Mouse (Mus musculus) urinary bladder, postnatal 36 days (tissue): ENCODE results near the gene Fsd1.

ENCODE experiments used
- DNase-seq, 2 experiments: peaks; one replicate each; pipeline ENCODE4 v3.0.0; 2022; ENCODE audit warnings: low spot score in 2 of 2, mixed read lengths in 1 of 2

Gene Fsd1

DNA sequence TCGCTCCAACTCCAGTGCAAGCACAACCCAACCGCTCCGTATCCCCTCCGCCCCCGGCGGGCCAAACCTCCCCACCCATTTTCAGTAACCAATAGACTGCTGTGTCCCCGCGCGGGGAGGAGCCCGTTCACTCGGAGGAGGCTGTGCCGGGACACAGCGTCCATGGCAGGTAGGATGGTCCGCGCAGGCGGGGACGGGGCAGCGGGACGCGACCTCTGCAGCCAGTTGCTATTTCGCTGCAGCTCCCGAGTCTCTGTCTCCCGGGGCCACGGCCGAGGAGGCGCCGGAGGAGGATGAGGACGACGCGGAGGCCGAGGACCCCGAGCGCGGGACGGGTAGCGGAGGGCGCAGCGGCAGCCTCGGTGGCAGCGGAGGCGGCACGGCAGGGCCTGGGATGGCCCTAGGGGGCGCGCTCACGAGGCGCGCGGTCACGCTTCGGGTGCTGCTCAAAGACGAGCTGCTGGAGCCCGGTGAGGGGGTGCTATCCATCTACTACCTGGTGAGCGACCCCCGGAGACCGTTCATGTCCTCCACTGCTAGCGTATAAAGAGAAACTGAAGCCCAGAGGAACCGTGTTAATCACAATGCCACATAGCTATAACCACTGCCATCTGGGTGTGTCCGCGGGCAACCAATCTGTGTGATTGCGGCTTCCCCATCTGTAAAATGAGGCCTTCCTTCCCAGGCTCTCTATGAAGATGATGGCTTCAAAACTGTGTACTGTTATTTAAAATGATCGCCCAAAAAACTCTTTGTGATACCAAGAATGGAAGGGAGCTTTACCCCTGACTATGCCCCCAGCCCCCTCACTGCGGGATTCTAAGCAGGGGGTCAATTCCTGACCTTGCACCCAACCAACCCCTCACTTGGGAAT is 23.0 kb downstream of the Fsd1 start:
- peak; percentile 89 to 93 for DNase-seq

DNA sequence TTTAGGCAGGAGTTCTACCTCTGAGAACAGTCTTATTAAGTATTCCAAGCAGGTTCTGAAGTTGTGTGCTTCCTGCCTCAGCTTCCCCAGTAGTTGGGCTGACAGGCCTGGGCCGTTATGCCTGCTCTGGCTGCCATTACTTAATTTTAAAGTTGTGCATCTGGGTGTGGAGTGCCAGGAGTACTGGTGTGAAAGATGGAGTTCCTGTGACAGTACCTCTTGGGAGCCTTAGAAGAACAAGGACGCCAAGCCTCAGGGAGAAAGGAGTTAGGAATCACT is 23.6 kb downstream of the Fsd1 start:
- DNase-seq: no peak

DNA sequence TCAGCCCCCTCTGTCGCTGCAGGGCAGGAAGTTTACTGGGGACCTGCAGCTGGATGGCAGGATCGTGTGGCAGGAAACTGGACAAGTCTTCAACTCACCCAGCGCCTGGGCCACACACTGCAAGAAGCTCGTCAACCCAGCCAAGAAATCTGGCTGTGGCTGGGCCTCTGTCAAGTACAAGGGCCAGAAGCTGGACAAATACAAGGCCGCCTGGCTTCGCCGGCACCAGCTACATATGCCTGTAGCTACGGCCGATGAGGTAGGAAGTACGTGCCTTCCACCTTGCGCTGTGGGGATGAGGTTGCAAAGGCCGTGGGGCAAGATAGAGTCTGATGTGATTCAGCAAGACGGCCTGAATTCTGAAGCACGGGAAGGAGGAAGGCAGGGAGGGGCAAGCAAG is 23.9 kb downstream of the Fsd1 start:
- no peak for DNase-seq

DNA sequence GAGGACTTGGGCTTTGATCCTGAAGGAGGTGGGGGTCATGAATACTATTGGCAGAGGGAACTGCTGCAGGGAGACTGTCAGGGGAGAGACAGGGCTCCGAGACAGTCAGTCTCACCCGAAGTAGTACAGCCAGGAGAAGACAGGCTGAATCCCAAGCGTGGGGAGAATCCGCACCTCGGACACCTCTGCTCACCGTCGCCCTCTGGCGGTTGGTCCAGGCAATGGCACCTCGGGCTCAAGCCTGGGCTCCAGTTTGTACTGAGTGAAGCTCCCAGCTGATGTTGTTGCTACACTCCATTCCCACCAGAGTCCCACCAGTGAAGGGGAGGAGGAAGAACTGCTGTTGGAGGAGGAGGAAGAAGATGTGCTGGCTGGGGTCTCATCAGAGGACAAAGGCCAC is 24.4 kb downstream of the Fsd1 start:
- DNase-seq: peak; percentile 66 to 76

DNA sequence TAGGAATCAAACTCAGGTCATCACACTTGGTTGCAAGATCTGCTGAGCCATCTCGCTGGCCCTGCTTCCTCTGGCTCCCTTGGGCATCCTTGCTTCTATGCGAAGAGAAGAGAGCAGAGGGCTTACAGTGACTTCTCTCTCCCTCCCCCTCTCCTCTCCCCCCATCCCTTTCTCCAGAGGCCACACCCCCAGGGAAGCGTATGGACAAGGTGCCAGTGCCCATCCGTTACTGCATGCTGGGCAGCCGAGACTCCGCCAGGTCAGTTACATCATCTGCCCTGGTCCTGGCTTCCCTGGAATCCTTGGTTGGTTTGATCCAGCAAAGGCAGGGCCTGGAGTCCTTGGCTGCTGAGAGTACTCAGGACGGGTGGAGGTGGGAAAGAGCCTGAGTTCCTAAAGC is 25.1 kb downstream of the Fsd1 start:
- no peak for DNase-seq

DNA sequence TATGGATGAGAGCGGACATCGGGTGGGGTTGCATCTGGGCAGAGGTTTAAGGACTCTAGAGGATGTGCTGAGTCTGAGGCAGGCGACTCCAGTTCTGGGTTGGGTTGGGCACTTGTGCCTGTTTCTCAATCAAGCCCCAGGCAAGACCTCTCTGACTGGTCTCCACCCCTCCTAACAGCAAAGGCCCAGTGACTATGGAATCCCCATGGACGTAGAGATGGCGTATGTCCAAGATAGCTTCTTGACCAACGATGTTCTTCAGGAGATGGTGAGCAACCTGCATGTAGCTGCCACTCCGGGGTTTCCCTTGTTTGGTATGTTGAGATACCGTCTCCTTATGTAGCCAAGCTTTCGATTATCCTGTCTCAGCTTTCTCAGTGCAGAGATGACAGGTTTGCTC is 29.0 kb downstream of the Fsd1 start:
- DNase-seq: no peak

DNA sequence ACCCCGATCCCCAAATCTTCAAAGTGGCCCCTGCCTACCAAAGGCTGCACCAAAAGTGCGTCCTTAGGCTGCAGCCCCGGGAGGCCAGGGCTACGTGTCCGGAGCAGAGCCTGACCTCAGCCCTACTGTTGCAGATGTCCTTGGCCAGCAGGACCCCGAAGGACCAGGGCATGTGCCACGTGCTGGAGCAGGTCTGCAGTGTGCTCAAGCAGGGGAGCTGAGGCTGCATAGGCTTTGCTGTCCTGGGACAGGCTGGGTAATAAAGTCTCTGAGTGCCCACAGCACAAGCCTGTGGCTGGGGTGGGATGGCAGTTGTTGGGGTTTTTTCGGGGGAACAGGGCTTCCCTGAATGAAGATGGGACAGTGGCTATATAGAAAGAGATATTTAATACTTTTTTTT is 30.1 kb downstream of the Fsd1 start:
- DNase-seq: no peak

DNA sequence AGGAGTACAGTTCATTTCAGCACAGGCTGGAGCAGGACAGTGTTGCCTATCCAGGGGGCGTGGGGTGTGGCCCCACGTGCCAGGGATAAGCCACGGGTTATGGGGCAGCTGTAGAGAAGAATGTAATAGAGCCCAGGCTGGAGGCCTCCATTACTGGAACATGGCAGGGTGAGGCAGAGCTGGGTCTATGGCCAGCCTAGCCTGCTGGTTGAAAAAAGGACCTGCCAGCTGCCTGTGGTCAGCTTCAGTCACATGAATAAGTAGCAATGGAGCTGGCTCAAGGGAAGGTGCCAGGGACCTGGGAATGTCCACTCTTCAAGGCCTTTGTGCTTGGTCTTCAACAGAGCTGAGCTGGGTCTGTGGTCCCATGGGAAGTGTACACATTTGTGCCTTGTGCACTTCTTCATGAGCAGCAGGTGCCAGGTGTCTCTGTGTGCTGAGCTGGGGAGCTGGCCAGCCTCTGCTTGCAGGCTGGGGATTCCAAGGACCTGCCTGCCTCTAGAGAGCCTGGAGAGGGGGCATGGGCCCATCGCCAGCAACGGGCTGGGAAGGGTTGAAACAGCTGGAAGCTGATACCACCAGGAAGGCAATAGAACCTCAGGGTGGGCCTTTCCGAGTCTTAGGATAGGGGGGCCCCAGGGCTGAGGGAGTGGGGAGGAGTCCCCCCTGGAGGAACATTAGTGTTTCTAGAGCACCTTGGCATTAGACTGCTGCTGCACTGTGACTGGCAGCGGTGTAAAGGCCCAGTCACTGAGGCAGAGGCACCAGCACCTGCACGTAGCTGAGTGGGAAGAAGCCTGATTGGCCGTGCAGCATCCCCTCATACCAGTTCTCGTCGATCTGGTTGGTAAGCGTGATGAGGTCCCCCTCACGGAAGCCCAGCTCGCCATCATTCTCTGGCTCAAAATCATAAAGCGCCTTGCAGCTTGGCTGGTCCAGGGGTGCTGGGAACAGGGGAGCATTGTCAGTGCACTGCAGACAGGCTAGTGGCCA is 30.8 kb downstream of the Fsd1 start:
- DNase-seq: no peak

DNA sequence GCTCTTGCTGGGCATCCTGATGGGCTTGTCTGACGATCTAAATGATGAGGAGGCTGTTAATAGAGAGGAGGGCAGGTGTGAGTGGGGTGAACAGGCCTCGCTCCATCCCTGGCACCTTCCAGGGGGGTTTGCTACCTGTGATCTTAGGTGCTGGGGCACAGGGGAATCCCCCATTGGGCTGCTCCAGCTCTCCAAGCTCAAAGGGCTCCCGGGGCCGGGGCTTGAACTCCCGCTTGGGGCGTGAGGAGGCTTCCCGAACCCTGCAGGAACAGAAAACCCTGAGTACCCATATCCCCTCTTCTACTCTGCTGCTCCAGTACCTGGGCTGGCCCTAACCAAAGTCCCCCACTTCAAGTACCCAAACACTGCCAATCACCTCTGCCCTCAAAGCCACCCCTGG is 31.5 kb downstream of the Fsd1 start:
- no peak for DNase-seq

DNA sequence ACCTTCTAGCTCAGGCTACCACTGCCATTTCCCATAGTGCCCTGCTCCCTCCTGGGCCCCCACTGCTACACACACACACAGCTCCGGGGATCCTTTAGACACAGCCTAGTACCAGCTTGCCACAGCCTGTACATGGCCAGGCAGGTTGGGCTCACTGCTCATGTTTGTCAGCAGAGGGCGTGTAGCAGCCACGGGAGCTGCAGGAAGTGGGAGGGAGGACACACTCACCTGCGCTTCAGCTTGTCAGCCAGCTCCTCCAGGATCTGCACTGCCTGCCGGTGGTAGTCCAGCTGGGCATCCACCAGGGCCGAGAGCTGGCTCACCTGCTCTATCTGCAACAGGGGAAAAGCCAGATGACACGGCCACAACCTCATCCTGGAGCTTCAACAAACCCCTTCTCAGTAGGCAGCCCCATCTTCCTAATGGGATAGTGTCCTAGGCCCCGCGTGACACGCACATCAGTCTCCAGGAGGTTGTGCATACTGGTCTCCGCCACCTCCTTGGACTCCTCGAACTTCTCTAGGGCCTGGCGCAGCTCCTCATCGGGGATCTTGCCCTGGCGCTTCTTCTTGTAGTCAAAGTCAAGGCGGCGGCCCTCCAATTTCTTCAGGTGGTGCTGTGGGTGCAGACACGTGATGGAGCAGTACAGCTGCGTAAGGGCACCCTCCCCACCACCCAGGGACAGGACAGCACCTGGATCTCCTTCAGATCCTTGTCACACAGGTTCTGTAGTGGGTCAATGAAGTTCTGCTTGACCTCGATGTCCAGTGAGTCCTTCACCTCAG is 32.2 kb downstream of the Fsd1 start:
- peak; percentile 54 to 57 for DNase-seq

DNA sequence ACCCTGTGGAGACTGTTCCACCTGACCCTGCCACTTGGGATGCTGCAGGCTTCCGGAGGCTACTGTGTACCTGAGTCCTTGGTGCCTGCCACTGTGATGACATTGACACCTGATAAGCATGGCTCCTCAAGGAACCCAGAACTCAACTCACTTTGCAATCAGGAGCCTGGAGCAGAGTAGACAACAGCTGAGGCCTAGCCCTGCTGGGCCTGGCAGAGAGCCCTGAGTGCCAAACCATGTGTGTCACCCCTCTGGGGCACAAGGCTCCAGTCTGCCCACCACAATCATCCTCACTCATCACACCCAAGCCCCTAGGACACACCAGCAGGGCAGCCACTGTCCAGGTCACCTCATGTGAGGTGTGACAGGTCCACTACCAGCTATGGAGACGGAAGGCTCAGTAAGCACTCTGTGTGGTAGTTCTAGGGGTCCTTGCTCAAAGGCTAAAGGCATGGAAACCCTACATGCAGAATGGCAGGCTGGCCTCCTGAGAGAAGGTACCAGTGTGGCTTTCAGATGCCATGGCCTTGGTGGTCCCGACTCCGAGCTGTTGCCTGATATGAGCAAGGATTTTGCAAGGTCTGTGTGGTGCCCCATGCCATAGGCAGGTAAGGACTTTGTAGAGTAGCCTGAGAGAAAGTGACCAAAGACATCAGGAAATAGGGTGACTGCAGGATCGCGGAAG is 34.2 kb downstream of the Fsd1 start:
- DNase-seq: no peak

DNA sequence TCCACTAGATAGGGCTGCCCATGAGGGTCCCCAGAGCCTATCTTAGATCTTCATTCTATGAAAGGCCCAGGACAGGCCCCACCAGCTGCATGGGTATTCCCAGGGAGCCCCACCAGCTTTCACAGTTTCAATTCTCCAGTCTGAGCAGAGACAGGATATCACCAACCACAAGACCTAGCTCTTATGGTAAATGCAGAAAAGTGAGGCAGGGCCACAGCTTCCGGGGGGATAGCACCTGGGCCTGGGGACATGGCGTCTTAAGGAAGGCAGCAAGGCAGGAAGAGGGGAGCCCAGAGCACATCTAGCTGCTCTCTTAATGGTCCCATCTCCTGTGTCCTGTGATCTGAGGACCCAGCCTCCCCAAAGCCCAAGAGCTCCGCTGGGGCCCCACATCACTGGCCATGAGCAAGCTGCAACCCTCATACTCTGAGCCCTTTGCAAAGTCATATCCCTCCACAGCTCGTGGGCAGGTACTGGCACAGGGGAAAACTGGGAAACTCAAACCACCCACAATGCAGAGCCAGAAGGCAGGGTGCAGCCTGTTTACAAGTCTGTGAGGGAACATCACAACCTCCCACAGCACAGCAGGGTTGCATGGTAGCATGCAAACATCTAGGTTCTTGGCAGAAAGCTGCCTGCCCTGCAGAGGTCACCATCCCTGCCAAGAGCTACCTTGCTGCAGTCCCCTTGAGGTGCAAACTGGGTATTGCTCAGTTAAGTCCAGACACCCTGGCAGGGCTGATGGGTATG is 35.0 kb downstream of the Fsd1 start:
- no peak for DNase-seq

DNA sequence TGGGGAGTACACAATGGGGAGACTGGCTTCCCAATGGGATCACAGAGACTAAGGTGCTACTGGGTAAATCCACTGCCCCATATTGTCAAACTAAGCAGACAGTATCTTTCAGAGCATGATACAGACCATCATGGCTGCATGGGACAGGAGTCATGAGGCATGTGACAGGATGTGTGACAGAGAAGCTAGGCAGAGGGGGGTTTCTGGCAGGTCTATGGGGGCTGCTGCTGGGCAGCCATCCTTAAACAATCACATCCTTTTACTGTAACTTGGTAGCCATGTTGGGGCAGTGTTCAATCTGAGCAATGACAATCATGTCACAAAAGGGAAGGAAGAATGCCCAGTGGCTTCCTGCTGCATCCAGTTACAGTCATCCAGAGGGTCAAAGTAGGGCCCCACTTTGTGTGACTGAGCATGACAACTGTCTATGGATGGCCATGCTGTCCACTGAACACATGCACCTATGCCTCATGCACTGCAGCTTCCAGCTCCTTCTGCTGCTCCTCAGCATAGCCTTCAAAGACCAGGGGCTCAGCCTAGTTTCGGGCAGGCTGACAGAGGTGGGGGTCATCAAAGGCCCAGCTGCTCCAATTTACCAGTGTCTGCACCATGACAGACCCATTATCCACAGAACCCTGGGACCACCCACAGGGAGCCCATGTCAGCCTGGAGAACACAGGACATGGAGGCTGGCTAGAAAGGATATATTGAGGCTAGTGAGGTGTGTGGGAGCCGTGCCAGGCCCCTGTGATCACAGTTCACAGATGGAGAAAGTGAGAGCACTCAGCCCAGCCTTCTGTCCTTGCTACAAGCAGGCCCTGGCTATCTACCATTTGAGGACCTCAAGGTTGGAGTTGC is 36.1 kb downstream of the Fsd1 start:
- no peak for DNase-seq

DNA sequence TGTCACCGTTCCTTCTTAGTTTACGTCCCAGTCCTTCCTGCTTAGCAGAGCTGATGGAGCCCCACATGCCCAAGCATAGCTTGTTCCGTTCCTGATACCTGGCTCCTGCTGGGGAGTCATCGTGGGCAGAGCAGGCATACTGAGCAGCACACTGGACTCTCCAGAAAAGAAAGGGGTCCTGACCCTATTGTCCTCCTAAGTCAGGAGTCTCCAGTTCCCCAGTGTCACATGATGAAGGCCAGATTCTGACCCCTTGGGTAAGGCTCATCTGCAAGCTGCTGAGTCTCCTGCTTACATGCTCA is 36.6 kb downstream of the Fsd1 start:
- DNase-seq: no peak

DNA sequence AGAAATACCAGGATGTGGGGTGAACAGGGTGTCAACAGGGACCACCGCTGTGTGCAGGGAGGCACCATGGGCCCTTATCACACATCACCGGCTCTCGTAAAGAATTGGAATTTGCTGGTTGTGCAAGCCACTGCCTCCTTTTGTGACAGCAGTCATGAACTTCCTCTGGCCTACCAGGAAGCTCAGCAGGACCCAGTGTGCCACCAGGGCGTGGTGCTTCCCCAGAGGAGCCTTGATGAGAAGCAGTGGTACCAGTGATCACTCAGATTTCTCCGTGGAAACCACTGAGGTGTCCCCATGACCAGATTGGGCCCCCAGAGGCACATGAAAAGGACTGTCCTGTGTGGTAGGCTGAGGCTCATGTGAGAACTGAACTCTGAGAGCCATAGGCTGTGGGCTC is 37.1 kb downstream of the Fsd1 start:
- no peak for DNase-seq

DNA sequence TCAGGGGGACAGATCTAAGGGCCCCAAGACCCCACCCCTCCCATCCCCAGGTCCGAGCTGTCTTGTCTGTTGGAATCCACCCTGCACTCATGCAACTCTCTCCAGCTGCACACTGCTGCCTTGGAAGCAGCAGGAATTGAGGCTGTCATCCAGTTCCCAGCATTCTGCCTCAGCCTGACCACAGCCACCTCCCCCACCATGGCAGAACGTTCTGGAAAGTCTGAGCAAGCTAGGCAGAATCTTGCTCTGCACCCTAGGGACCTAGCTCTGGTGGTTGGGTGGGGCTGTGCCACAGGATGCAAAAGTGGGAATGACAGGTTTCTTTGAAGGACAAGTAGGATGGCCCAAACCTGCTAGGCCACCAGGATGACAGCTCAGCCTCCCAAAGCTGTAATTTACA is 38.2 kb downstream of the Fsd1 start:
- DNase-seq: no peak

DNA sequence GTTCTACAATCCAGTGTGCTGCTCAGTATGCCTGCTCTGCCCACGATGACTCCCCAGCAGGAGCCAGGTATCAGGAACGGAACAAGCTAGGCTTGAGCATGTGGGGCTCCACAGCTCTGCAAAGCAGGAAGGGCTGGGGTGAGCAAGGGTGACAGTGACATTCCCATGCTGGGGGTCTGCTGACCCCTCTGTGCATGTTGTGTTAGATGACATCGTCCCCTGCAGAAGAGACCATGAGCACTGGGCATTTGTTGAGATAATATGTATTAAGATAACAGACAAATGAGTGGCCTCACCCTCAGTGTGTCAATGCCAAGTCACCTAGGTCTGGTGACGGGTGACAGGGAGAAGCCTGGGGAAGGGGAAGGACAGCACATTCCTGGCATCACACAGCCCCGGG is 38.6 kb downstream of the Fsd1 start:
- no peak for DNase-seq

DNA sequence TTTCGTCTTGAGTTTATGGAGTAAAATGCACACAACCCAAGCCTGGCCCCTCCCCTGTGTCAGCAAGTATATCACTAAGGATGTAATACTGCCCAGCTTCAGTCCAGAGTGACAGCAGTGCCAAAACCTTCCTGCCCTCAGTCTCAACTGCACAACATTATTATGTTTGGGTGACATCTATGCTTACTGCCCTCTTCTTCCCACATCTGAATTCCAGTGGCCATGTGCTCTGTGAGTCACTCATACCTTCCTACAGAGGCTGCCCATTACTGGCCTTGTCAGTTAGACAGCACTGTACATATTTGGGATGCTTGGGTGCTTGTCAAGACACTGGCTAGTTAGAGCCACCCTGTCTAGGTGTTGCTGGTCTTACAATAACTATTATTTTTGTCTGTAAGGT is 40.0 kb downstream of the Fsd1 start:
- DNase-seq: no peak

DNA sequence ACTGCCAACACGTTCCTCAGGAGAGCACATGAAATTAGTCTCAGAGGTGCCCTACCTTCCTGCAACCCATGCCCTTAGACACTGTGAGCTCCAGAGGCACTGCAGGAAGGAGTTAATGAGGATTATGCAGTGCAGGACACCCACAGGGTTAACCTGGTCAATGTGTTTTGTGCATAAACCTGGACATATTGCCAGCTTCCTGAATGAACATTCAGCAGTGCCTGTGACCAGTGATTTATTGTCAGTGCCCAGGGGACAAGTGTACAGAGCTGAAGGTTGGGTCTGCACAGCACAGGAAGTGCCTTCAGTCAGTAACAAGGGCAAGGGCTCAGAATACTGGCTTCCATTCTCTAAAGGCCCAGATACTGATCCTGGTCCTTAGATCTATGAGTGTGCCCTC is 40.6 kb downstream of the Fsd1 start:
- no peak for DNase-seq

DNA sequence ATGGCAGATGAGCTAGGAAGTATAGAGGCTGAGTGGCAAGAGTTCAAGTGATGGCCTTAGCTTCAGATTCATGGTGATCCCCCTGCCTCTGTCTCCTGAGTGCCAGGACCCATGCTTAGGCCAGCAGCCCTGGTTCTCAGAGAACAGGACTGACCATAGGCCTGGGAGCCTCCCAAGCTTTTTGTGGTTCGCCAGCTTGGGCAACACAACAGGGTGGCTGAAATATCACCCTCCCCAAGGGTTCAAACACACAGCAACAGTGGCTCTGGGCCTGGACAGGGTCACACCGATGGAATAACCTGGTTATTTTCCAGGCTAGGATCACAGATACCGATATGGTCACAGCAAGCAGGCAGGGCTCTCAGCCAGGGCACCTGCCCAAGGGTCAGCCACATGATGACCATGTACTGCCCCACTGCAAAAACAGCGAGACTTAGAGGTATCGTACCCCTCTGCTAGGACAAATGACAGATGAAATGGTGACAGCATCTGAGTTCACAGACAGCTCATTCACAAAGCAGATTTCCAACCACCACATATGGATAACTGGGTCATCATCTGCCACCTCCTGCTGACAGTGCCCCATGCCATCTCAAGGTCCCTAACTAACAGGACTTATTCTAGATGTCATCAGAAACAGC is 41.6 kb downstream of the Fsd1 start:
- no peak for DNase-seq
